Mouse (Mus musculus): Measurements from ENCODE around the gene B3gnt4. TPM values are rescaled to one million over a fixed set of nuclear protein-coding genes. Genes with fewer than 3 reads are reported as not detected.

B3gnt4 gene
- polyA plus RNA-seq, 1 experiment from 2014 or later, result 1.8 TPM

DNA sequence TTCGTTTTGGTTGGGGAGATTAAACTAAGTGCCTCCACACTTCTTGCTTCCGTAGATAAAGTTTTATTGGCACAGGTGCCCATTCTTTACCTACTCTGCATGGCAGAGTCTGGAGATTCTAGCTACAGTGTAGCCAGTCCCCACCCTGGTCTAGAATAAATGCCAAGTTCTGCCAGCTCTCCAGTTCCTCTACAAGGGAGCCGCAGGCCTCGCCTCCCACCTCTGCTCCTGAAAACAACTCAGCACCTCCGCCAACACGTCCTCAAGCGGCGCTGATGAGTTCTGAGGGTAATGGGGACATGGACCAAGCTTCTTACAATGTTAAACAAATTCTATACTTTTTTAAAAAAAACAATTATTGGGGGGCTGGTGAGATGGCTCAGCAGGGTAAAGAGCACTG is 49.3 kb downstream of the B3gnt4 start:
- H3K36me3 ChIP-seq (ENCODE audit: control insufficient read depth, insufficient read depth), result peaks cover 32% of the 10 kb centered on the region
- 94% methylated on average over 8 of the region's 8 CpGs for WGBS
- no peak for ATAC-seq

GRCm38 (mm10) chr5:123561128-123561527 is 50.9 kb downstream of the B3gnt4 start:
- no peak overlapping the region for H3K4me2 ChIP-seq (ENCODE audit: low read length)
- H3K9ac ChIP-seq (replicated peaks; ENCODE audit: low read depth, low read length), result no peak overlapping the region
- H3K9me3 ChIP-seq (ENCODE audit: control insufficient read depth, low read length), result no peaks in the 10 kb centered on the region
- H3K4me3 ChIP-seq (replicated peaks; ENCODE audit: low read length), result no peak overlapping the region
- 95% methylated on average over 11 of the region's 11 CpGs for WGBS
- no peaks in the 10 kb centered on the region for H3K4me1 ChIP-seq (replicated peaks; ENCODE audit: control insufficient read depth, insufficient read depth, low read length)
- ATAC-seq, result no peak
- peaks cover 37% of the 10 kb centered on the region for H3K36me3 ChIP-seq (ENCODE audit: control insufficient read depth, insufficient read depth)
- no peak overlapping the region for H3K27ac ChIP-seq (ENCODE audit: low read length)
- H3K27me3 ChIP-seq (replicated peaks; ENCODE audit: control insufficient read depth, insufficient read depth, low read length), result no peaks in the 10 kb centered on the region

More for the DNA sequence above, 49.3 kb downstream of the B3gnt4 start:
- no peaks in the 10 kb centered on the region for H3K4me1 ChIP-seq (replicated peaks; ENCODE audit: control insufficient read depth, insufficient read depth, low read length)
- H3K9ac ChIP-seq (replicated peaks; ENCODE audit: low read depth, low read length), result no peak overlapping the region
- no peak overlapping the region for H3K27ac ChIP-seq (ENCODE audit: low read length)
- no peaks in the 10 kb centered on the region for H3K27me3 ChIP-seq (replicated peaks; ENCODE audit: control insufficient read depth, insufficient read depth, low read length)
- H3K9me3 ChIP-seq (ENCODE audit: control insufficient read depth, low read length), result no peaks in the 10 kb centered on the region
- no peak overlapping the region for H3K4me2 ChIP-seq (ENCODE audit: low read length)
- H3K4me3 ChIP-seq (replicated peaks; ENCODE audit: low read length), result no peak overlapping the region

Small RNA genes lying within 50 kb of the gene (microRNA-seq; reads per million reads assigned to microRNA genes)
- not detected for gene Mir7647

Other genes starting within 250 kb of the B3gnt4 start
- 81.9 and 84.3 TPM in 2 replicates for gene Bcl7a, start 166.6 kb upstream of the B3gnt4 start, polyA plus RNA-seq (2015; fragmentation: Nextera tagmentation; extraction: Ambion mirVana)
- gene Mlxip, start 115.7 kb upstream of the B3gnt4 start, polyA plus RNA-seq (2015; fragmentation: Nextera tagmentation; extraction: Ambion mirVana), result 18.0 and 18.1 TPM in 2 replicates
- 0.24 and 0.43 TPM in 2 replicates for gene Lrrc43, start 21.2 kb upstream of the B3gnt4 start, polyA plus RNA-seq (2015; fragmentation: Nextera tagmentation; extraction: Ambion mirVana)
- not detected in 2 replicates for gene Il31, start 21.0 kb upstream of the B3gnt4 start, polyA plus RNA-seq (2015; fragmentation: Nextera tagmentation; extraction: Ambion mirVana)
- gene Diablo, start 13.7 kb downstream of the B3gnt4 start, polyA plus RNA-seq (2015; fragmentation: Nextera tagmentation; extraction: Ambion mirVana), result 116 and 123 TPM in 2 replicates
- gene Gm49027, start 15.0 kb downstream of the B3gnt4 start, polyA plus RNA-seq (2015; fragmentation: Nextera tagmentation; extraction: Ambion mirVana), result 2.3 and 4.1 TPM in 2 replicates
- gene Vps33a, start 62.6 kb downstream of the B3gnt4 start, polyA plus RNA-seq (2015; fragmentation: Nextera tagmentation; extraction: Ambion mirVana), result 44.1 and 44.9 TPM in 2 replicates
- 83.1 and 93.0 TPM in 2 replicates for gene Clip1, start 174.2 kb downstream of the B3gnt4 start, polyA plus RNA-seq (2015; fragmentation: Nextera tagmentation; extraction: Ambion mirVana)
- gene Zcchc8, start 210.6 kb downstream of the B3gnt4 start, polyA plus RNA-seq (2015; fragmentation: Nextera tagmentation; extraction: Ambion mirVana), result 92.7 and 96.1 TPM in 2 replicates
- 145 and 163 TPM in 2 replicates for gene Rsrc2, start 239.0 kb downstream of the B3gnt4 start, polyA plus RNA-seq (2015; fragmentation: Nextera tagmentation; extraction: Ambion mirVana)
- gene Kntc1, start 239.3 kb downstream of the B3gnt4 start, polyA plus RNA-seq (2015; fragmentation: Nextera tagmentation; extraction: Ambion mirVana), result 12.6 and 12.8 TPM in 2 replicates

All from forebrain, embryonic 16.5 days (tissue).